Mouse (Mus musculus): ENCODE data around the gene Magi1. TPM values are rescaled to one million over a fixed set of nuclear protein-coding genes. Genes with fewer than 3 reads are reported as not detected.

Gene Magi1
- total and polyA plus RNA-seq, 3 experiments: not detected

DNA sequence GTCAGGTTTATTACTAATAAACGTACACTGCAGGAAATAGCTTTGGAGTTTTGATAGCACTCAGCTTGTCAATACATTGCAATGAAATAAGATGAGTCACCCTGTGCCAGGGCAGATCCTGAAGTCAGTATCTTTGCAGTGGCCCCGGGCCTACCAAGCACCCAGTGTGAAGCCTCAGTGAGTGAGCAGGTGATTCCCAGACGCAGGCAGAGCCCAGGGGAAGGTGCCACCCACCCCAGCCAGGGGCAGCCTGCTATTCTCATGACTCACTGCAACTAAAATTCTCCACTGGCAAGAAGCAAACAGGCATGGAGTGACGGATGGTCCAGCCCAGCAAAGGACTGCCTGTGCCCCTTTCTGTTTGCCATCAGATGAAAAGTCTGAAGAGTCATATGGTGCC is 347.9 kb downstream of the Magi1 start:
- no peak for TF ChIP-seq HCFC1 (IDR thresholded peaks at IDR 0.05; ENCODE audit: low read depth, low read length)
- H3K9me3 ChIP-seq (replicated peaks; ENCODE audit: insufficient read depth, low read length): no peaks in the 10 kb centered on the region

DNA sequence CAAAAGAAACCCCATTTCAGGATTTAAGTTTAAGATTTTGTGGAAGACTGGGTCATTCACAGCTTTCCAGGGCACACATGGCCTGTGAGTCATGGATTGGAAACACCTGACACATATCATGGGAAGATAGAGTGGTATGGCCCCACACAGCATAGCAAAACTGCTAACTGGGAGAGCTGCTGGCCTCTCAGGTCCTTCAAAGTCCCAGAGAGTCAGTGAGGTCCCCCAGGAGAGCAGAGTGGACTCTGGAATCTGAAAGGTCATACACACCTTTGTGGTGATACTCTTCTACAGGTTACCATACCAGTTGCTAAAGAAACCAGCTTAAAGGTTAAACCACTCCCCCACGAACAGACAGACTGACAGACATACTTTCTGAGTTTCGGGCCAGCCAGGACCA is 349.0 kb downstream of the Magi1 start:
- Histone ChIP-seq H3K79me2 (ENCODE audit: control insufficient read depth, insufficient read depth, low read length, poor library complexity) (no peaks in the 10 kb centered on the region), H3K27me3 (ENCODE audit: control insufficient read depth in 1 of 2, insufficient read depth in 2 of 2, low read length in 2 of 2) (no peaks in the 10 kb centered on the region), H3K9ac (ENCODE audit: control insufficient read depth, low read depth, low read length, poor library complexity, severe bottlenecking) (no peak overlapping the region), H3K9me3 (replicated peaks; ENCODE audit: insufficient read depth, low read length) (no peaks in the 10 kb centered on the region), H3K36me3 (ENCODE audit: control insufficient read depth in 1 of 2, insufficient read depth in 2 of 2, low read length in 2 of 2) (no peaks in the 10 kb centered on the region), H3K4me1 (ENCODE audit: control insufficient read depth in 1 of 2, insufficient read depth in 2 of 2, low read length in 2 of 2) (no peaks in the 10 kb centered on the region), H3K4me3 (ENCODE audit: control insufficient read depth in 1 of 2, insufficient read depth in 1 of 2, low read depth in 2 of 2, low read length in 2 of 2) (no peak overlapping the region), H3K27ac (ENCODE audit: control insufficient read depth, low read depth, low read length) (no peak overlapping the region)
- DNase-seq (ENCODE audit: low read depth, low spot score): no peak
- TF ChIP-seq POLR2AphosphoS5 (IDR thresholded peaks at IDR 0.05; ENCODE audit: borderline replicate concordance, low read depth, low read length) (no peak), SMC3 (IDR thresholded peaks at IDR 0.05; ENCODE audit: low read depth, low read length) (no peak), RAD21 (IDR thresholded peaks at IDR 0.05; ENCODE audit: low read depth, low read length) (no peak), TAL1 (IDR thresholded peaks at IDR 0.05; ENCODE audit: low read length) (no peak), NRF1 (IDR thresholded peaks at IDR 0.05; ENCODE audit: insufficient read depth, low read depth, low read length, poor library complexity, severe bottlenecking) (no peak), TBP (IDR thresholded peaks at IDR 0.05; ENCODE audit: low read depth, low read length) (no peak), CTCF (IDR thresholded peaks at IDR 0.05 in 2 of 3, conservative IDR thresholded peaks at IDR 0.05 in 1 of 3; ENCODE audit: control insufficient read depth in 1 of 3, insufficient read depth in 1 of 3, low read depth in 2 of 3, low read length in 3 of 3, poor library complexity in 1 of 3, severe bottlenecking in 1 of 3) (no peak), MXI1 (IDR thresholded peaks at IDR 0.05; ENCODE audit: low read depth, low read length) (no peak), CHD2 (IDR thresholded peaks at IDR 0.05; ENCODE audit: low read length) (no peak), SIN3A (IDR thresholded peaks at IDR 0.05; ENCODE audit: low read length) (no peak), BHLHE40 (IDR thresholded peaks at IDR 0.05; ENCODE audit: borderline replicate concordance, low read depth, low read length) (no peak), MYC (IDR thresholded peaks at IDR 0.05; ENCODE audit: low read depth, low read length) (no peak), MAFK (IDR thresholded peaks at IDR 0.05; ENCODE audit: borderline replicate concordance, low read depth, low read length) (no peak)

More for the DNA sequence above, 347.9 kb downstream of the Magi1 start:
- H3K4me1 ChIP-seq (ENCODE audit: control insufficient read depth in 1 of 2, insufficient read depth in 2 of 2, low read length in 2 of 2): no peaks in the 10 kb centered on the region
- no peak overlapping the region for H3K4me3 ChIP-seq (ENCODE audit: control insufficient read depth in 1 of 2, insufficient read depth in 1 of 2, low read depth in 2 of 2, low read length in 2 of 2)
- no peak overlapping the region for H3K9ac ChIP-seq (ENCODE audit: control insufficient read depth, low read depth, low read length, poor library complexity, severe bottlenecking)
- no peaks in the 10 kb centered on the region for H3K36me3 ChIP-seq (ENCODE audit: control insufficient read depth in 1 of 2, insufficient read depth in 2 of 2, low read length in 2 of 2)
- no peaks in the 10 kb centered on the region for H3K27me3 ChIP-seq (ENCODE audit: control insufficient read depth in 1 of 2, insufficient read depth in 2 of 2, low read length in 2 of 2)
- no peak overlapping the region for H3K27ac ChIP-seq (ENCODE audit: control insufficient read depth, low read depth, low read length)
- no peak for DNase-seq (ENCODE audit: low read depth, low spot score)
- H3K79me2 ChIP-seq (ENCODE audit: control insufficient read depth, insufficient read depth, low read length, poor library complexity): no peaks in the 10 kb centered on the region

DNA sequence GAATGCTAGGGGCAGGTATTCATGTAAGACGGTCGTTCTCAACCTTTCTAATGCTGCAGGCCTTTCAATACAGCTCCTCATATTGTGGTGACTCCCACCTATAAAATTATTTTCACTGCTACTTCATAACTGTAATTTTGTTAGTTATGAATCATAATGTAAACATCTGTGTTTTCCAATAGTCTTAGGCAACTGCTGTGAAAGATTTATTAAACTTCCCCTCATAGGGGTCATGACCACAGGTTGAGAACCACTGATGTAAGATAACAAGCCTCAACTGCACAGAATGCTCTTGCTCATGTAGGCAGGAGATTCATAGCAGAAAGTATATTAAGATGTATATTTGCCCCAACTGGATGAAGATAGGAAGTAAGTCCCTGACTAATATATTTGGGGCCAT is 359.1 kb downstream of the Magi1 start:
- DNase-seq (ENCODE audit: low read depth, low spot score): no peak
- no peaks in the 10 kb centered on the region for H3K36me3 ChIP-seq (ENCODE audit: control insufficient read depth in 1 of 2, insufficient read depth in 2 of 2, low read length in 2 of 2)
- no peaks in the 10 kb centered on the region for H3K79me2 ChIP-seq (ENCODE audit: control insufficient read depth, insufficient read depth, low read length, poor library complexity)
- H3K9ac ChIP-seq (ENCODE audit: control insufficient read depth, low read depth, low read length, poor library complexity, severe bottlenecking): no peak overlapping the region
- TF ChIP-seq TBP (IDR thresholded peaks at IDR 0.05; ENCODE audit: low read depth, low read length) (no peak), MYB (IDR thresholded peaks at IDR 0.05; ENCODE audit: low read depth, low read length) (no peak), ZC3H11A (IDR thresholded peaks at IDR 0.05; ENCODE audit: low read depth, low read length) (no peak), ETS1 (IDR thresholded peaks at IDR 0.05; ENCODE audit: low read depth, low read length) (no peak), USF2 (IDR thresholded peaks at IDR 0.05; ENCODE audit: borderline replicate concordance in 1 of 2, insufficient read depth in 1 of 2, low read depth in 1 of 2, low read length in 2 of 2) (no peak), POLR2A (IDR thresholded peaks at IDR 0.05; ENCODE audit: control insufficient read depth in 1 of 2, insufficient read depth in 1 of 2, low read depth in 1 of 2, low read length in 2 of 2, poor library complexity in 1 of 2) (no peak)
- no peaks in the 10 kb centered on the region for H3K4me1 ChIP-seq (ENCODE audit: control insufficient read depth in 1 of 2, insufficient read depth in 2 of 2, low read length in 2 of 2)
- H3K4me3 ChIP-seq (ENCODE audit: control insufficient read depth in 1 of 2, insufficient read depth in 1 of 2, low read depth in 2 of 2, low read length in 2 of 2): no peak overlapping the region
- no peaks in the 10 kb centered on the region for H3K9me3 ChIP-seq (replicated peaks; ENCODE audit: insufficient read depth, low read length)
- no peak overlapping the region for H3K27ac ChIP-seq (ENCODE audit: control insufficient read depth, low read depth, low read length)
- no peaks in the 10 kb centered on the region for H3K27me3 ChIP-seq (ENCODE audit: control insufficient read depth in 1 of 2, insufficient read depth in 2 of 2, low read length in 2 of 2)

All from MEL (cell line).